Mouse (Mus musculus): Measurements from ENCODE around the gene Gm10644. TPM values are rescaled to one million over a fixed set of nuclear protein-coding genes. Genes with fewer than 3 reads are reported as not detected.
A peak's percentile ranks its signal among the peaks of the same experiment; 100 is the strongest.

The Gm10644 gene
- total RNA-seq, 2 experiments from 2014 or later, result 0.17 to 0.25 TPM

DNA sequence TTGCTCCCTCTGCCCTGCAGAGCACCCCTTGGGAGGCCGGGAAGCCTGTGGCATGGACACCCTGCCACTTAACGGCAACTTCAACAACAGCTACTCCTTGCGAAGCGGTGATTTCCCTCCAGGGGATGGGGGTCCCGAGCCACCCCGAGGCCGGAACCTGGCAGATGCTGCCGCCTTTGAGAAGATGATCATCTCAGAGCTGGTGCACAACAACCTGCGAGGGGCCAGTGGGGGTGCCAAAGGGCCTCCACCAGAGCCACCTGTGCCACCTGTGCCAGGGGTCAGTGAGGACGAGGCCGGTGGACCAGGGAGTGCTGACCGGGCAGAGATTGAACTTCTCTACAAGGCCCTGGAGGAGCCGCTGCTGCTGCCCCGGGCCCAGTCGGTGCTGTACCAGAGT, 16.7 kb downstream of the Gm10644 start:
- no peak for DNase-seq (ENCODE audit: low spot score in 2 of 2)

DNA sequence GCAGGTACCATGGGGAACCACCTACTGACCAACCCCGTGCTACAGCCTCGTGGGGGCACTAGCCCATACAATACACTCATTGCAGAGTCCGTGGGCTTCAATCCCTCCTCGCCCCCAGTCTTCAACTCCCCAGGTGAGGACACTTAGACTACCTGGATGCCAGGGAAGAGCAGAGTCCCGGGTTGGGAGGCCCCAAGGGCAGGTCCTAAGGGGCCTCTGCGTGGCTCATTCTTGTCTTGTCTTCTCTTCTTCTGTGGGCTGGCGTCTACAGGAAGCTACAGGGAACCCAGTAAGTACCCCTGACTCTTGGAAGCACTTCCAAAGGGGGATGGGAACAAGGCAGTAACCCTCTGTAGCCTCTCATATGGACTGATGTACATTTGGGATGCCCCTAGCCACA, 17.4 kb downstream of the Gm10644 start:
- no peak for DNase-seq (ENCODE audit: low spot score in 2 of 2)

DNA sequence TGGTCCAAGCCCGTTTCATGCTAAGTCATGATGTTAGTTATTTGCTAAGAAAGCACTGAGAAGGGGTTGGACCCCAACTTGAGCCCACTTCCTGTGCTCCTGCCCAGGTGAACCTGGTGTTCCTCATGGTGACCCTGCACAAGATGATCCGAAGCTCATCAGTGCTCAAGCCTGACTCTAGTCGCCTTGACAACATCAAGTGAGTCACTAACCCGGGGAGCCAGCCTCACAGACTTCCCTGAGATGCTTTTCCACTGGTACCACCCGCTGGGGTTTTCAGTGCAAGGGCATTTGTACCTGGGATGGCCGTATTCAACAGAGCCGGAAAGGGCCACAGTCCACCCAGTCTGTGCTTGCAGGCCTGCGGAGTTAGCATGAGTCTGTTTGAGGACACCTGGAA, 19.6 kb downstream of the Gm10644 start:
- DNase-seq (ENCODE audit: low spot score in 2 of 2), result no peak

DNA sequence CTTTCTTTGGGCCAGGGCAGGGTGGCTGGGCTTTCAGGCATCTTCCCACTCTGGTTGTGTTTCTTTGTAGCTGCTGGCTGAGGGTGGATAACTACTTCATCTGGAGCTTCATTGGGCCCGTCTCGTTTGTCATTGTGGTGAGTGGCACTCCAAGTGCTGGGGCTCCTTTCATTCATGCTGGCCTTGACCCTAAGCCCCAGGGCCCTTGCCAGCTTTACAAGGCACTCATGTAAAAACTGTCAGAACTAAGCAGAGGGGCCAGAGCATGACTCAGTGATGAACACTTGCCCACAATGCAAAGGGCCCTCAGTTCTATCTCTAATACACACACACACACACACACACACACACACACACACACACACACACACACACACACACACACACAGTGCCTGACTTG, 20.0 kb downstream of the Gm10644 start:
- DNase-seq (ENCODE audit: low spot score in 2 of 2), result no peak

DNA sequence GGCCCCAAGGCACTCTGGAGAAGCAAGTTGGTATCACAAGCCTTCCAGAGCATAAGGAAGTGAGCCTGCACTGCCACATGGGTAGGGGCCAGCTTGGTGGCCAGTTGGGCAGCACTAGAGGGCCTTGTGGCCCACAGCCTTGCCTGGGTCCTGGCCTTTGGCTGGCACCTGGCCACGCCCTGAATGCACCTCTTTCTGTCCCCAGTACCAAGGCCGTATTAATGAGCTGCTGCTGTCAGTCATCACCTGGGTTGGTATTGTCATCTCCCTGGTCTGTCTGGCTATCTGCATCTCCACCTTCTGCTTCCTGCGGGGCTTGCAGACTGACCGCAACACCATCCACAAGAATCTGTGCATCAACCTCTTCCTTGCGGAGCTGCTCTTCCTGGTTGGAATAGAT, 20.8 kb downstream of the Gm10644 start:
- DNase-seq (ENCODE audit: low spot score in 2 of 2), result no peak

DNA sequence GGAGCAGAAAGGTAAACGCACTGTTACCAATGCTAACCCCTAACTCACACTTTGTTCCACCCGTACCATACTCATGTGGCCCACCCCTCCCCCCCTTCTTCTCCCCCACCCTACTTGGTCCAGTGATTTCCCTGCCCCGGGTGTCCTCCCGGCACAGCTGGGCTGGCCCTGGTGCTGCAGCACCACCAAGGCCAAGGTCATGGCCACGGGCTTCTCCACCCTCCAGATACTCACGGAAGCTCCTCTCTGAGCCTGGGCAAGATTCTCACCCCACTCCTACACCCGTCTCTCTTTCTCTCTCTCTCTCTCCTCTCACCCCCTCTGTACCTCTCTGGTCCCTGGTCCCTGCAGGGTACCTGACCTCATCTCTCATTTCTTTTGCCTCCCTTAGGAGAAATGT, 28.7 kb downstream of the Gm10644 start:
- DNase-seq (ENCODE audit: low spot score in 2 of 2), result no peak

DNA sequence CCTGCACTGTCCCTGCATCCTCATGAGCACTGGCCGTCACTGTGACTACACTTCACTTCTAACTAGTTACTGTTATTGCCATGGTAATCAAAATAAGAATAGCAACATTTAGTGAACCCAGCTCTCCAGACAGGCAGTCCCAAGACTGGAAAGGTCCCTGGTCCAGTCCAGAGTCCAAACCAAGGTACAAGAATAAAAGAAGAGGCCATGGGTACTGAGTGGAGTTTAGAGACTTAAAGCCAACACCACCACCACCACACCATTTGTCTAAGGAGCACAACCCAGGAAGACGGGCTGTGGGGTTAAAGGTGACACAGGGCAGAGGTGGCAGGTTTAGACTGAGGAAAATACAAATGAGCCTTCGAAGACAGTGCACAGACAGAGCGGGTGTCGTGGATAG, 30.4 kb downstream of the Gm10644 start:
- no peak for DNase-seq (ENCODE audit: low spot score in 2 of 2)

DNA sequence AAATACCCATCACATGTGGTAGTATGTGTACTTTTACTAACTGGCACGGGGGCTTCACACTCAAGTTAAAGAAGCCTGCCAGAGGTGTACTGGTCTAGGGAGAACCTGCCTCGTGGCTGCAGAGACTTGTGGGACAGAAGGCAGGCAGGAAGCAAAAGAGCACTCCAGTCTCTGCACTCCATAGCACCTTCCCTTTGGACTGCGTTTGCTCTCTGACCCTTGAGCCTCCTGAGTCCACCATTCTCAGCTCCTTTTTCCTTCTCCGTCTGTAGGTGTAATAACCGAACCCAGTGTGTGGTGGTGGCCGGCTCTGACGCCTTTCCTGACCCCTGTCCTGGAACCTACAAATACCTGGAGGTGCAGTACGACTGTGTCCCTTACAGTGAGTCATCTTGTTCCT, 32.3 kb downstream of the Gm10644 start:
- DNase-seq (ENCODE audit: low spot score in 2 of 2), result no peak

DNA sequence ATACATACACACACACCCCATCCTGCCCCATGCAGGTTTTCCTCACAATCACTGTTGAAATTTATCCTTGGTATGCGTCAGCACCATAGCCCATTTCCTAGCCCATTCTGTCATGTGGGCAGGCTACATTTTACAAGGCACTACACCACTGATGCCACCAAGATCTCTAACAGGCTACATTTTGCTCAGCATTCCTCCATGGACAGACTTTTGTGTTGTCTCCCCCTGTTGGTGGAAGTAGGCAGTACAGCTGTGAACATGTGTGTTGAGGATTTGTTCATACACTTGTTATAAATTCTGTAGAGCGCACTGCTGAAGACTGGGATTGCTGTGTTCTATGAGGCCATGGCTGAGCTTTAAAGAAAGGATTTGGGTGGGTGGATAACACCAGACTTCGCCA, 33.4 kb downstream of the Gm10644 start:
- peak; percentile 88 to 92 for DNase-seq (ENCODE audit: low spot score in 2 of 2)

DNA sequence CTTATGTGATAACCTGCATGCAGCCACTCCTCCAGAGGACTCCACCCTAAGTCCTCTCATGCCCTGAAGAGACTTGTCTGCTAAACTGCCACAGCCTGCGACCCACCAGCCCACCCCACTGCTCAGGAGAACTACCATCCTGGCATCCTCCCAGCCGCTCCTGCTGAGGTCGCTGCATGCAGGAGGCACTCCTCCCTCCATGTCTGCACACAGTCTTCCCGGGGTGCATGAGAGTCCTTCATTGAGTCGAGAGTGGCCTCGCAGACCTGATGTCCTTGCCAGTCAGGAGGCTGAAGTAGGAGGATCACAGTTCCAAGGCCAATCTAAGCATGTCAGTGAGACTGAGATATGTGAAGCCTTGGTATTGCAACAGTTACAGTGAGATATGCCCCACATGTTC, 37.4 kb downstream of the Gm10644 start:
- DNase-seq (ENCODE audit: low spot score in 2 of 2), result no peak

DNA sequence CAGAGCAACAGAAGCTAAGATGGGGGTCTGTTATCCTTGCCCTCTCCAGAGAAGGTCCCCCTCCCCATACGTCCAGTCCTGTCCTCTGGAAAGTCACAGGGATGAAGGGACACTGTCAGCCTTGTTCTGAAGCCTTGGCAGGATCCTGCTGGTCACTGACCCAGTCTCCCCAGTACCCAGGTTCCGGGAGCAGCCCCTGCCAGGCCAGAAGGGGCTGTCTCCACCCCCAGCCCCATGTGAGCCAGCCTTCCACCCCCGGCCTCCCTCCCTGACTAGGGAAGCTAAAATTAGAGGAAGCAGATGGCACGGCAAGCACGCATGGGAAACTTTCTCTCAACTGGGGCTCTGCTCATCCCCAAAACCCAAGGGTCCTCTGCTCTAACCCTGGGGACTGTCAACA, 39.0 kb downstream of the Gm10644 start:
- DNase-seq (ENCODE audit: low spot score in 2 of 2), result peak; percentile 59 to 74

DNA sequence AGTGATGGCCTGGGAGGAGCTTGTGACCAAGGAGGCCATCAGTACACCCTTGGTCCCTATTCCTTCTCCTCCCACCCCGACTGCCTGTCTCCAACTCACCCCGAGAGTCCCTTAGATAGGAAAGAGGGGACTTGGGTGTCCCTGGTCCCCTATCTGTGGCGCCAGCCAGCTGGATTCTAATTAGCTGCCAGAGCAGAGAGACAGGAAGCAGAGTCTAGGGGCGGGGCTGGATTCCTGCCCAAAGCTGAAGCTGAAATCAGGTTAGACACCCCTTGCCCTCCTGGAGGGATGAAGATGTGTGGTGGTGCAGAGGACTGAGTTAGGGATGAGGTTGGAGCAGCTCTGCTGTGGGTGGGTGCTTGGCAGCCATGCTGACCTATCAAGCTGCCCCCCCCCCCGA, 40.1 kb downstream of the Gm10644 start:
- DNase-seq (ENCODE audit: low spot score in 2 of 2), result no peak

DNA sequence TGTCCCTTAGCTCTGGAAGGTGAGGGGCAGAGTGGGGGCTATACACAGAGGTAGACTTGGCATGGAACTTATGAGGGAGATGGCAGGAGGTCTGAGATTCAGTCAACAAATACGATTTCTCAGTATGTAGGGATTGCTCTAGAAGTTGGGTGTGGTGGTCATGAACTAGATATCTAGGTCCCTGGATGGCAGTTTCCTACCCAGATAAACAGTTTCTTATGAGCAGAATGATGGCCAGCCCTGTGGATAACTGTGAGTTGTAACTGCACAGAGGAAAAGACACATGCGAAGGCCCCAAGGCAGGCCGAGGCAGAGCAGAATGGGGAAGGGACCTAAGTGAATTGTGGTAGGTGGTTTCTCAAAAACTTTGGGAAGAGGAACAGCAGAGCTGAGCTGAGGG, 40.8 kb downstream of the Gm10644 start:
- DNase-seq (ENCODE audit: low spot score in 2 of 2), result no peak

DNA sequence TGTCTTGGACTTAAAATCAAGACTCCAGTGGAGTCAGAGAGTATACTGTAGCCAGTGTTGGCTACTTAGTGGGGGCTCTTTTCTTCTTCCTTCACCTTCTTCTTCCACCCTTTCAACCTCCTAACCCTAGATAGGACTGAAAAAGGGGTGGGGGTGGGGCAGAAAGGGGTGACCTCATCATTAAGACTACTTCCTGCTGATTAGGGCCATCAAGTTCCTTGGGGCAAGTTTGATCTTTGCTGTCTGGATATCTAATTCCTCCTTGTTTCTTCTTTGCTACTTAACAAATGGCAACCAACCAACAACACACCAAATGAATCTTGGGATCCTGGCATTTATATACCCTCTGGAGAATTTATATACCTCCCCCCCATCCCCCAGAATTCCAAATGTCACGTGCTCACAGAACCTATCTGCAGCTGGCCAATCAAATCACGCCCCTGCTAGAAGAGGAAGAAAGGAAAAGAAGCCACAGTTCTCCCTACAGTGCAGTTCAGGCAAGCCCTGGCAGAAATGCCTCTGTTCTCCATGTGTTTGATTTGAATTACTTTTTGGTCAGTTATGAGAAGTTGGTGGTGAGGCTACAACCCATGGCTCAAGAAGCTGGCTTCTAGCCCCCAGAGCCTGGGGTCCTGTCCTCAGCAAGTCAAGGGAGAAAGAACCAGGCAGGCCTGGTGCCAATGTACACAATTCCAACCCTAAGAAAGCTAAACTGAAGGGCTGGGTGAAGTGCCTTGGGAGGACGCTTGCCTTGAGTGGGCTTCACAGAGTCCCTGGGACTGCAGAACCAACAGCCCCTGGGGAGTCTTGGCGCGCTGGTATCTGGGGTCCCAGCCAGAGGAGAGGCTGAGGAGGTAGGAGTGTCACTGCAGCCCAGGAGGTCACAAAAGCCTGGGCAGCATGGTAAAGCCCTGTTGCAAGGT, 42.9 kb downstream of the Gm10644 start:
- no peak for DNase-seq (ENCODE audit: low spot score in 2 of 2)

DNA sequence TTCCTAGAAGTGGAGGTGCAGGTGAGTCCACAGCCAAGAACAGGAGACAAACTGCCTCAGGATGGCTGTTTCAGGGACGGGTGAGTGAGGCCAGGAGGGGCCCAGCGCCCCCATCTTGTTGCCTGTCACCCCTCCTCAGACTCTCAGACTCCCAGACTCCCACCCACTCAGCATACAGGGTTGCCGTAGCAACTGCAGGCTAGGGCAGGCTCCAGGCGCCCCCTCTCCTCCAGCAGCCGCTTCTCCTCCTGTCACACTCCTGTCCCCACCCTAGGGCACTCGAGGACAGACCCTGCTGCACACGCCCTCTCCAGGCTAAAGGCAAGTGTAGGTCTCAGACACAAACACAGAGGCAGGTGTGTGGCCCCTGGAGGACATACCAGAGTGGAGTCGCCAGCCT, 45.7 kb downstream of the Gm10644 start:
- DNase-seq (ENCODE audit: low spot score in 2 of 2), result peak in 1 of 2 experiments; percentile 67

DNA sequence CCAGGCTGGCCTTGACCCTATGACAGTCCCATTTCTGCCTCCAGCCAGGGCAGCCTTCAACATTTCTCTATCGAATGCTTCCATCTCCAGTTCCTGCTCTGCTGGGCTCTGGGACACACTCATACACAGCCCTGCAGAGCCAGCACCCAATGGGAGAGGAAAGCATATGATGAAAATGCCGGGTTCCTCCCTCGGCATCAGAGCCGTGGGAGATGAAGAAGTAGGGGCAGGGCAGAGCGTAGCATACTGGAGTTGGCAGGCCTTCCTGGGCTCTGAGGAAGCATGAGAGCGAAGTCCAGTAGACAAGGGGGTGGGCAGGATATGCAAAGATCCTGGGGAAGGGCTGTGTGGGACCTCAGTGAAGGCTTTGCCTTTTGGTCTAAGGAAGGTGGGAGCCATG, 46.4 kb downstream of the Gm10644 start:
- no peak for DNase-seq (ENCODE audit: low spot score in 2 of 2)

DNA sequence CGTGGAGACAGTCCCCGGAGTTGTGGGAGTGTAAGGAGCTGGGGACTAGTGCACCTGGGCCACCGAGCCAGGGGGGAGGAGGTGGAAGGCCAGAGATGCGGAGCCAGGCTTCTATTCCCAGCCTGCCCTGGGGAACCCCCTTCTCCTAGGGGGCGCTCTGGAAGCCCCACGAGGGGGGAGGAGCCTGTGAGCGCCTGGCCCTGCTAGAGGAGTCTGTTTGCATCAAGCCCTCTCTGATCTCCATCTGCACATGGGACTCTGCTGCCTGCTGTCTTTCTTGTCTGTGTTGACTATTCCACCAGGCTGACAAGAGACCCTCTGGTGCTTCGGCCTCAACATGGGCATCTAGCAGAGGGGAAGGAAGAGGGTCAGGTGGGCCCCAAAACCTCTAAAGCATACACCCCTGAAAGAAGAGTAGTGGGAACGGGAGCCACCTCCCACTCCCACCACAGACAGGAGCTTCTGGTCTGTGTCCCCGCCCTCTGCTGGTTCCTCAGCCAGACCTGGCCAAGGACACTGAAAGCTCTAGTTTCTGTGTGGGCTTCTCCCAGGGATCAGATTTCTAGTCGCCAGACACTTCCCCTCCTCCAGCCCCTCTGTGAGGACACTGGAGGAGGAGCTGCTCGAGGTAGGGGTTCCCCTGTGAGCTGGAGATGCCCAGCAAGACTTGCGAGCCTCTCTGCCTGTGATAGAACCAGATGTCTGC, 51.9 kb downstream of the Gm10644 start:
- no peak for DNase-seq (ENCODE audit: low spot score in 2 of 2)

DNA sequence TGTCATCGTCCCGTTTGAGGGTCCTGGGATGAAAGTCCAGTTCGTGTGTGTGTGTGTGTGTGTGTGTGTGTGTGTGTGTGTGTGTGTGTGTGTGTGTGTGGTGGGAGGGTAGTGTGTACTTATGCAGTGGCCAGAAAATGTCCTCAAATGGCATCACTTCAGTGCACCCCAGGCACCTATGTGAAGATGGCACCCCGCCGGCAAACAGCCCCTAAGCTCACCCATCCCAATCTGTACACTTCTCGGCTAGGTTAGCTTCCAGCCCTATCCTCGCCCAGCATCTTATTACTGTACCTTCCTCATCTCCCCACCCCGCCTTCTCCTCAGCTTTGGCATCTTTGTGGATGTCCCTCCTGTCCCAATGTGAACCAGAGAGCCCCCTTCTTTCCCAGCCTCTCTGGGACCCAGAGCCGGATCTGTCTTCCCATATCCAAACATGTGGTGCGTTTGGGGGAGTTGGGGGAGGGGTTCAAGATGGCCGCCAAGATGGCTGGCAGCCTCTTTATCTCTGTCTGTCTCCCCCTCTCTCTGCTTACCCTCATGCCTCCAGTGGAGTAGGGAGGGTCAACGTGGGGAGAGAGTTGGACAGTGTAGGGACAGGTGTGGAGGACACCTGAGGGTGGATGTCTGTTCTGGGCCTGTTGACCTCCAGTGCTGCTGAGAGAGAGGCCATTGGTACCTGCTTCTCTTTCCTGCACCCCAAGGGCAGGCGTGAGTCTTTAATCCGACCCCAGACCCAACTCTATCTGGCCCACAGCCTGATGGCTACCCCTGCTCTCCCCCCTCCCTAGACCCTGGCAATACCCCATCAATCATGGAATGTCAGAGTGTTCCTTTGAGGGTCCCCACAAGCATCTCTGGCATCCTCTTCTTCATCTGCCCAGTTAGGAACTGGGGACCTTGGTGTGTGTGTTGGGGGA, 53.2 kb downstream of the Gm10644 start:
- DNase-seq (ENCODE audit: low spot score in 2 of 2), result peak in 1 of 2 experiments; percentile 69

DNA sequence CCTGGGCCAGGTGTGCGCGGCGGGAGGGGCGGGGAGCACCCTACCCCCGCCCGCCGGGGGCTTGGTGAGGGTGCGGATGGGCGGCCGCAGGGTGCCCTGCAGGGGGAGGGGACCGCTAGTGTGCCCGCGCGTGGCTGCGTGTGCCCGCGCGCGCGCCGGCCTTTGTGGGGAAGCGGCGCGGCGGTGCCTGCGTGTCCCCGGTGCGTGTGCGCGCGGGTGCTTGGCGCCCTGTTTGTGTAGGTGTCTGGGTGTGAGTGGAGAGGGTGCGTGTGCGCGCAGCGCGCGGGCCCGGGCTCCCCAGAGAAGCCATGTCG, 54.1 kb downstream of the Gm10644 start:
- peak in 1 of 2 experiments; percentile 78 for DNase-seq (ENCODE audit: low spot score in 2 of 2)

DNA sequence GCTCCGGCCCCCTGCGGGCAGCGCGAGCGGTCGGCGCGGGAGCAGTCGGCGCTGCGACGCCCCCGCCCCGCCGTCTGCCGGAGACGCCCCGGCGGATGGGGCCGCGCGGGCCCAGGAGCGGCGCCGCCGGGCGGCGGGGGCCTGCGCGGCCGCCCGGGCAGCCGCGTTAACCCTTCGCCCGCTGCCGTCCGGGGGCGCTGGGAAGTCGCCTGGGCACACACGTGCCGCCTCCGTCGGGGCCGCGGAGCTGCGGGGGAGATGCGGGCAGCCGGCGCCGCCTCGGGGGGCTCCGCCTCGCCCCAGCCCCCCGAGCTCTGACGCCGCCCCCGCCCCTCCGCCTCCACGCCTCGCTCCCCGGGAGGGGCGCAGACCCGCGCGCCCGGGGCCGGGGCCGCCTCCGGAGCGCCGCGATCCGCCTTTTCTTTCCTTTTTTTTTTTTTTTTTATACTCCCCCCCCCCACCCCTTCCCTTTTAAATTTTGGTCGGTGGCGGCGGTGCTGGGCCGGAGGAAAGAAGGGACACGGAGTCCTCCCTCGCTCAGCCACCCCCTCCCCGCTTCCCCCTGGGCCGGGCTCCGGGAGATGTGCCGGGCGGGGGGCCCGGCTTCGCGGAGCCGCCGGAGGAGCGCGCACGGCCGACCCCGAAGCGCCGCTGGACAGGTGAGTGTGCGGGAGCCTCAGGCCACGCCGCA, 54.6 kb downstream of the Gm10644 start:
- DNase-seq (ENCODE audit: low spot score in 2 of 2), result no peak
